Mouse (Mus musculus) adrenal gland, postnatal 14 days (tissue): ENCODE results near the gene Nav2. TPM values are rescaled to one million over a fixed set of nuclear protein-coding genes. Genes with fewer than 3 reads are reported as not detected.

Source experiments
- DNase-seq: peaks from one replicate; pipeline ENCODE4 v3.0.0; 2021; ENCODE audit warnings: mixed read lengths
- total RNA-seq: library from RNA; stranded (reverse); gene quantifications from 2 replicates; pipeline ENCODE4 v1.2.3, GENCODE M21; 2021

Gene Nav2
- total RNA-seq, 1 experiment from 2014 or later, result 14.2 TPM

DNA sequence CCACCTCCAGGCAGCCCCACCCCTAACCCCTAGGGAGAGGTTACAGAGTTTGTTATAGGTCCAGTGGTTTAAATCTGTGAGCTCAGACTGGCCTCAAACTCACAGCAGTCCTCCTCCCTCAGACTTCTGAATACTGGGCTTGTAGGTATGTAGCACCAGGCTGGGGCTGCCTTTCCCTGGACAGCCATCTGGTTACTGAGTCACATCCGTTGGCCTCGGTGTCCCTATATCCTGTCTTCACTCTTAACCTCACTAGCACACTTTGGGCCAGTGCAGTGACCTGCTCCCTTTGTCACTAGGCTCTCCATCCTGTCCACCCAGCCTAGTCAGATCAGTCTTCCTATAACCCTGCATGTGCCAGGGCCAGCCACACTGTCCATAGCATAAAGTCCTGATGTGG lies 19.8 kb upstream of the Nav2 start:
- no peak for DNase-seq

DNA sequence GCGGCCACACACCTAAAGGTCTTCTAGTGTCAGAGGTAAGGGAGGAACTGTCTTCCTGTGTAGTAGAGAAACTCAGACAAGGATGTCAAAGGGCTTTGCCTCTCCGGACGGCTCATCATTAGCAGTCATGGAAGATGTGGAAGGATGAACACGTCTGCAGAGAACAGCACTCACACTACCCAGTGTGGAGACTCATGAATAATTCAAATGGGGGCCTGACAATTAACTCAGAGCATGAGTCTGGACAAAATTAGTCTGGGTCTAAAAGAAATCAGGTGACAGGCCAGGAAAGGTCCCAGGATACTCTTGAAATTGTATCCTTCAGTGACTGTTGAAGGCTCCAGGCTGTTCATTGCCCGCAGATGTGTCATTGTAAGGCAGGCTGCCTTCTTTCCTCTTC lies 17.5 kb upstream of the Nav2 start:
- DNase-seq, result no peak

DNA sequence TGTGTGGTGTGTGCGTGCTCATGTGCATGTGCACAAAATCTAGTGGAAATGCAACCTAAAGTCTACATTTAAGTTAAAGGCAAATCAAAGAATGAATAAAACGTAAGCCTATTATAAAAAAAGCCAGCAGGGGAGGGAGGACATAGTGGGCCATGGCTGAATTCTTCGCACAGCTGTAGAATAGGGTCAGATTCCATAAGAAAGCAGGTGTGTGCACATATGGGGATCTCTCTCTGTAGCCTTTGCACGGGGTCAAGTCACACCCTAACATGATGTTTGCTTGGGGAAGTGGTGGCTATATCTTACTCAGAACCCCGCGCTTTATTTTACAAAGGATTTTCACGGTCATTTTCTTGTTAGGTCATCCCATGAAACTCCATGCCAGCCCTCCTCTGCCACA lies 15.4 kb upstream of the Nav2 start:
- no peak for DNase-seq

DNA sequence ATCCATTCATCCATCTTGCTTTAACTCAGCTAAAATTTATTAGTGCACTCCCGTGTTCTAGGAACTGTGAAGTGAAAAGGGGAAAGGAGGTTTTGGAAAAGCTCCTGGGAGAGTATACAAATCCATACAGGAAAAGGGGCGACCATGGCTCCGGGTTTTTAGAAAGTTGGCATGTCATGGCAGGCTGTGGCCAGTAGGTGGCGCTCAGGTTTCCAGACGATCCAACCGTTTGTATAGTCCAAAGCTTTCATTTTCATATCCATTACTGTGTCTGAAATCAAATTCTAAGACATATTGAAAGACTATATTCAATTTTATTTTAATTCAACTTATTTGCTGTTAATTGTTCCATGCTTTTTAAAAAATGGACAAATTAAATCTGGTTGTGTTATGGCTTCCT lies 14.4 kb upstream of the Nav2 start:
- peak; percentile 74 for DNase-seq

DNA sequence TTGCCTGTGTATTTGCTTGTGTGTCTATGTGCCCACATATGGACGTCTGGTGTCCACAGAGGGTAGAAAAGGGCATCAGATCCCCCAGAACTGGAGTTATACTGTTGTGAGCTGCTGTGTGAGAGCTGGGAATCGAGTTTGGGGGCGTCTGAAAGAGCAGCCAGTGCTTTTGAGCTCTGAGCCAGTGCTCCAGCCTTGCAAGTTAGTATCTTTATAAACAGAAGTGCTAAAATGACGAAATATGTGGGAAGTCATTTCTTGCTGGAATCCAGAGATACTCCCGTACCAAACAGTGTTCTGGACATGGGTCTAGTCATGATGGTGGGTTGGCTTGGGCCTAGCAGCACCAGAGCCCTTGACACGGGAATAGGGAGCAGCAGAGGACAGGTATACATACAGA lies 13.8 kb upstream of the Nav2 start:
- no peak for DNase-seq

DNA sequence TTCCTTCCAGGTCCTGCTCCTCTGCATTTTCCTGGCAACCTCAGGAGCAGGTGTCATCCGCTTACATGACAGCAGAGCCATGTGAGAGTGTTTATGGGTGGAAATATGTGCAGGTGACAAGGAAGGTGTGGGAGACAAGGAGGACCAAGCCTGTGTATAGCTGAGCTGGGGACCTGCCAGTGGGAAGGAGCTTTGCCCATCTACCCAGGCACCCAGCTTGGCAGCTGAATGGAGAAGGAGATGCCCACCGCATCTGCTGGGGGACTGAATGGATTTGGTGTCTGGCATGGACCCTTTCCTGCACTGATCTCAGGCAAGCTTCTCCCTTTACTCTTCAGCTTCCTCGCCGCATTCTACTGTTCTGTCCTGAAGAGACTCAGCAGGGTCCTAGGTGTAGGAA lies 13.0 kb upstream of the Nav2 start:
- DNase-seq, result no peak

DNA sequence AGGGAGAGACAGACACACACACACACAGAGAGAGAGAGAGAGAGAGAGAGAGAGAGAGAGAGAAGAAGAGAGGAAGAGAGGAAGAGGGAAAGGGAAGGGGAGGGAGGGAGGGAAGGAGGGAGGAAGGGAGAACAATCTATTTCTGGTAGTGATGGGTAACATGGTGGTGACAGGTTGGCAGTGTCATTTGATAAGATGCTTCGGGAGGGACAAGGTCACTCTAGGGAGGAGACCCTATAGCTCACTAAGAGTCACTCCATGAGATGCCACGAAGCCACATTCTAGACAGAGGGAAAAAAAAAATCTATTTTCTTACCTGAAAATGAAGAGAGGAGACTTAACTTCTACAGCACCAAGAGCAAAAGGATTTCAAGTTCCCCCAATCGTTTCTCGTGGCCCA lies 12.5 kb upstream of the Nav2 start:
- DNase-seq, result no peak

DNA sequence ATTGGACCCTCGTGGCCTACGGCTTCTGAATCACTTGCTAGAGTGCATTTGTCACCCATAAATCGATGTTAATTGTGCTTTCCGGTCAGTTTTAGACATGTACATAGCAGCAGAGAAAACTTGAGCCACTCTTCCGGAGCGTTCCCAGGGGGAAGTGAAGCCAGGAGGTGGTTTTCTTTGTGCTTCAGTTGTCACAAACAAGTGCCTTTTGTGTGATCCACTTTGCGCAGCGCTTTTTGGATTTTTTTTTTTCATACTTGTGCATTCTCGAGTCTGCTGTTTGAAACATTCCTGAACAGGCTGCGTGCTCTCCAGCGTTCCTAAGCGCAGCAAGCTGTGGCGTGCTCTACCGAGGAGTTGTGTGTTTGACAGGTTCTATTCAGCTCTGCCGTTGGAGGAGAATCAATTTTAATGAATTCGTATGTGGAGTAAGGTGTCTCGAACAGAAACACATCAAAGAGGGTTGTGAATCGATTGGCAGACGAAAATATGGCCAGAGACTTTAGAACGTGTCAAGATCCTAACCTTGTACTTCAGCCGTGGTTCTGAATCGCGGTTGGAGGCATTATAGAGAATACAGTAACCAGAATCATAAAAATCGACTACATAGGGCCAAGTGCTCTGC lies 10.9 kb upstream of the Nav2 start:
- no peak for DNase-seq

DNA sequence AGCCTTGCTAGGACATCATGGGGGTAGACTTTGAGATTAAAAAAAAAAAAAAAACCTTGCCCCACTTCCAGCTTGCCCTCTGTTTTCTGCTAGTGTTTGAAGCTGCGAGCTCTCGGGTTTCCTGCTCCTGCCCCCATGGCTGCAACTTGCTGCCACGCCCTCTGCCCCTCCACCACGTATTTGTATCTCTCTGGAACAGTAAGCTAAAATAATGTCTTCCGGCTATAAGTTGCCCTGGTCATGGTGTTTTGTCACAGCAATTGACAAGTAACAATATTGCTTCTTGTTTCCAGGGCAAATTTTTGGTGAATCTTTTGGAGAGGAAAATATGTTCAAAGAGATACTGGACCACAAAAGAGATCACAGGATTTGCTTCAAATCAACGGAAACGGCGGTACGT lies 10.1 kb upstream of the Nav2 start:
- DNase-seq, result no peak

DNA sequence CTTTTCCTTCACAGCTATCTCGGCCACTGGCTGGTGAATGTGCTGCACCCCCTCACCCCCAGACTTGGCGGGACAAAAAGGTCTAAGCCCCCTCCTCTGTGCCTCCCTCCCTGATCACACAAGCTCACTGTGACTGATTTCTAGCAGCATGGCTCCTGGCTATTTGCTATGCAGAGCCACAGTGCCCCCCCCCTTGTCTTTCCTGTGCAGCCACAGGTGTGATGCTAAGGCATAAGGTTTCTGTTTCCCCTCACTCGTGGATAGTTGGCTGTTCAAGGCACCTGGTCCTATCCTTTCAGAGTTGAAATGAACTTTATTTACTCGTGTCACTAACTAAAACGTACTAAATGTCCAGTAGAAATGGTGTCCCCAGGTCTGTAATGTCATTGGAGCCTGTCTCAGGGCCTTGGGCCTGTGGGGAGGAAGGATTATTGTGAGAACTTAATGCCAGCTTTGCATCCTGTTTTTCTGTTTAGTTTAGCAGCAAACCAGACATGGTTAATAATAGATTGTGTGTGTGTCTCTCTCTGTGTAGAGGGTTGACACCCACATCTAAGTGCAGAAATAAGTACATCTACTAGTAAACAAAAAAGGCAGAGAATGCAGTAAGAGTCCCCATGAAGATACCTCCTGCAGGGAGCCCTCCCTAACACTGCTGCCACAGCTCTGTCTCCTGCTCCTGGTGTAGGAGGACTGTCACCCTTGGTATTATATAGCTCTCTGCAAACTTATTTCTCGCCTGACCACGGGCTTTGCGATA lies 7.9 kb upstream of the Nav2 start:
- DNase-seq, result no peak

DNA sequence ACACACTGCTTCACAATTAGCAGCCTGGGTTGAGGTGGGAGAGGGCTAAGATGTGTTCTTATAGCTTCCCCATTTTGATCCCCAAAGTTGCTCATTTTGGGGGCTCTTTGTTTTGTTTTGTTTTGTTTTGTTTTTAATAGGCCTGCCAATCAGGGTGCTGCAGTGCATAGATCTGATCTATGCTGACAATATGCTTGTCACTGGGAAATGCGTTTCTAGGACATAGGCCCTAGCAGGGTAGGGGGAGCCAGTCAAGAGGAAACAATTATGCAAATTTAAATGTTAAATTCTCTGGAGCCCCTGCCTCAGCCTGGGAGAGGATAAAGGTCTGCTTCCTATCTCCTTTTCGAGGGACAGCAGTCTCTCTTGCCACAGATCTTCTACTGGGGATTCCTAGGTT lies 6.1 kb upstream of the Nav2 start:
- DNase-seq, result no peak

DNA sequence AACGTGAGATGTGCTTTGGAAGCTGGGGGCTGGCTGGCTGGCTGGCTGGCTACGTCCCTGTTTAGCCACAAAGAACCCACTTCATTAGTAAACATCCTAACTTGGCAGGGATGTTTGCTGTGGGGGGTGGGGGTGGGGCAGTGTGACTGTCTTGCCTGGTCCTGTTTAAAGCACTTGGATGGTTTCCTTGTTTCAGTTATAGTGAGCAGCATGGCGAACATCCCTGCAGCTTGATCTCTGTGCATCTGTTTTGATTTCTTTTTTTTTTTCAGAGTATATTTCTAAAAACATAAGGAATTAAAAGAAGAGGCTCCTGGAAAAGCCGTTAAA lies 791 bp downstream of the Nav2 start:
- no peak for DNase-seq

DNA sequence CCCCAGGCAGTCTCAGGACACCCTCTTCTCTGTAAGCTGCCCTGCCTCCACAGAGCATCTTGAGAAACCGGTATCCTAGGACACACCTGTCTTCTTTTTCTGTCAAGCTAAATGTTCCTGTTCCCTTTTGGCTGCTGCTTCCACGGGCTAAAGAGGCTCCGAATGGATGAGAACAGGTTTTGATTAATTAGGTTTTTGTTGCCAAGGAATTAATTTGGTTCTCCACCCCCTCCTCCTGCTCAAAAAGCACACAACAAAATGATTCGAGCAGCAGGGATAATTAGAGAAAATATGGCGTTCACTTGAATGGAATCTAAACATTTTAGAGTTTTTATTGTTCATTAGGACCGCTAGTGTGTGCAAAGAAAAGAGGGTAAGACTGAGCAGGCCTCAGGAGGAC lies 1.8 kb downstream of the Nav2 start:
- no peak for DNase-seq

DNA sequence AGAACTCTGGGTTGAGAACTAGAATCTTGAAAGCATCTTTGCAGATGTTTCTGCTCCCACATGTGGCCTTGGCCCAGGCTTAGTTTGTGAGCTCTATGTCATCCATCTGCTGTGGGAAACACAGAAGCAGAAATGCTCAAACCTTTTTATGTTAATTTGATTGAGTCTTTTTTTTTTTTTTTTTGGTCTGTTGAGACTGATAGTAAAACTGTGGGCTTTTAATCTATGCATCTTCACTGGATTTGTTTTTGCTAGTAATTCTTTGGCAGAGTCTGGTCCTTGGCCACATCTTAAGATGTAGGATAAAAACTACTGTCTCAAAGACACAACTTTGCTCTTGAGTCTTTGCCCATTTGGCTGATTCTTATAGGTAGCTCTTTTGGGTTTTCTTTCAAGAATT lies 2.6 kb downstream of the Nav2 start:
- no peak for DNase-seq

DNA sequence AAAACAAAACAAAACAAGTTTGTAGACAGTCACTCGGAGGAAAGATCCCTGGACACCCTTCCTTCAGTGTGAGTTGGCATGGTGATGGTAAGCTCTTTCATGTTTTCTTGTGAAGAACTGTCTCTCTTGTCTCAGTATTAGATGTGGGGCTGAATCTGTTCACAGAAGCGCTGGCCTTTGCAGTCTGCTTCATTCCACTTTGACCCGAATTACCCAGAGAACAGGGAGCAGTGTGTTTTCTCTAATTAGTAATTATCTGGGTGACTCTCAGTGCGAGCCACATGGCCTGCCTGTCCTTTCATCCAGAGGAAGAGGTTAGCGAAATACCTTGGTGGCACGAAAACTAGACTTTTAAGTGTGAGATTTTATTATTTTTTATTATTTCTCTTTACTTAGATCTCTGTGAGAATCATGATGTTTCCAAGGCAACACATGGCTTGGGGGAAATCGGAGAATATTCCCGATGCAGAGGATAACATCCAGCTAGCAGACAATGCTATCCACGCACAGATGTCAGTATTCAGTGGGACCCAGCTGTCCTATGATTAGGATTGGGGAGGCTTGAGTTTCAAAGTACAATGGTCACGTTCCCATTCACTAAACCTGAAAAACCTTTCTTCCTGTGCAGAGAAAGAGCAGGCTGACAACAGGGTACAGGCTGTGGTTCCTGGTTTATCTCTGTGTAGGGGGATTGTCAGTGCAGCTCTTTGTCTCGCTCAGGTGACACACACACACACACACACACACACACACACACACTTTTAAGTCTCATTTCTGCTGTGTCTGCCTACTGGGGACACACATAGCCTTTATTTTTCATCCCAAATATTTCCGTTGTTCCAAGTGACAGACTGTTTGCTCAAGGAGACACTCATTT lies 6.4 kb downstream of the Nav2 start:
- DNase-seq, result no peak

DNA sequence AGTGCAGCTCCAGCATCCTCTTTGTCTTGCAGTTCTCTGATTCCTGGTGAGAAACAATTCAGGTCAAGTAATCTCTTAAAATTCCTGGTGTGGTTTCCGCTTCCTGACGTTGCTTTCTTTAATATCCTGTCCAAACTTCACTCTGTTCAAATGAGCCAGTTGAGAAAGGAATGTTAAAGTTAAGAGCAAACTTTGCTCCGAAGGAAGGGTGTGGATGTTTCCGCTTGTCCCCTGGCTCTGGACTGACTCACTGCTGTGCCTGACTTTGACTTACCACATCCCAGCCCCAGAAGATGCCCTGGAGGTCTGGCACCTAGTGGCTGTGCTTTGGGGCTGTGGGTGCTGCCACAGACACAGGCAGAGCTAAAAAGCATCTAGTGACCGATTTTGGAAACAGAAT lies 8.9 kb downstream of the Nav2 start:
- no peak for DNase-seq

DNA sequence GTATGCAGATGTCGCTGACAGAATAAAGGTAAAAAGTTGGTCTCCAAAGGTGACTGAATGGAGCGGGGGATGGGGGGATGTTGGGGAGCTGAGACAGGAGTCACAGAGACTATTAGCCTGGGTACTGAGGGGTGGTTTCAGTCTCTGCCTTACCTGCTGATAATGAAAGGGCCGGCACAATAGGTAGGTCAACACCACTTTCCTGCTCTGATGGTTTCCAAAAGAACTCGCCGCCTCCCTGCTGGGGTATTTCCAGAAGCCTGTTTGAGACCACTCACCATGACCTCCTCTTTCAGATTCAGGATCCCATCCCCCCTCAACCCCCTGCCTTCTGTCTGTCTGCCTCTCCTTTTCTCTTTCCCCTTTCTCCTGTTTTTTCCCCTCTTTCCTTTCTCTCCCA lies 9.5 kb downstream of the Nav2 start:
- DNase-seq, result no peak

DNA sequence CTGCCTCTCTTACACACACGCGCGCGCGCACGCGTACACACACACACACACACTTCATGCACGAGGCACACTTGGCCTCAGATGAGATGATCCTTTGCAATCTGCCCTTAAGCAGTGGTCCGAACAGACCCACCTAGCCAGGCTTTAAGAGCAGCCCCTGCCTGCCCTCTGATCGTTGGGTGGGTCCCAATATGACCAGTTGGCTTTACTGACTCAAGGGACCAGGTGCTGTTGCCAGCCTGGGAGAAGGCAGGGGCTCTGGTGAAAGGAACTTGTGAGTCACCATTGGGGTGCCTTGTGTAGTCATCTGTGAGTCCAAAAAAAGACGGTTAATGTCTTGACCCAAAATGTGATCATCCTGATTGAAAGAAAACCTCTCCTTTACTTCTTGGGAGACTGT lies 9.9 kb downstream of the Nav2 start:
- no peak for DNase-seq

DNA sequence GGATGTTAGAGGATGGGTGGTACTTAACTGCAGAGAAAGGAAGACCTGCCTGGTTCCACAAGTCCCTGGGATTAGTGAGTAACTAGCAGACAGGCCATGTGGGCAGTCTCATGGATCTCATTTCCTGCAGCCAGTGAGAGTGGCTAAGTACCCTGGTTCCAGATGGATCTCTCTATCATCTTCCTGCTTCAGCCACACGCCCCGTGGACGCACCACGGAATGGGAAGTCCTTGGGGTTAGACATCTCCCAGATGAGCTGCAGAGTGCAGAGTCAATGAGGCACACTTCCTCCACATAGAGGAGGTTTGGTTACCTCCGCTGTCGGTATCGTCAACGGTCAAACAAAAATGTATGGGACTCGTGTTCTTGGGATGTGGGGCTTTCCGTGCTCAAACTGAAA lies 15.1 kb downstream of the Nav2 start:
- no peak for DNase-seq

DNA sequence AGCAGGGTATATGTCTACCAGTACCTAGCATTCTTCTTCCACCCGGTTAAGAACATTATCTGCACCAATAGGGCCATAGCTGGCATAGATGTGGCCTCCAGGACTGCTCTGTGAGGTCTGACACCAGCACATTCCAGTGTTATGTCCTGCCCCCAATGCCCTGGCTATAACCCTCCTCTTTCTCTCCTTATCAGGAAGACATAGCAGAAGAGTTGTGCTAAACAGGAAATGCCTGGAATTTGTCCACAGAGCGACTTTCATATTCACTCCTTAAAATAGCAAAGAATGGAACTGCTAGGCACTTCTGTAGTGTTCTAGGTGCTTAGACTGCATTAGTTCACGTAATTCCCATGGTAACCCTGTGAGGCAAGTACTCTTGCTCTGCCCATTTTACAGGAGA lies 16.7 kb downstream of the Nav2 start:
- no peak for DNase-seq

DNA sequence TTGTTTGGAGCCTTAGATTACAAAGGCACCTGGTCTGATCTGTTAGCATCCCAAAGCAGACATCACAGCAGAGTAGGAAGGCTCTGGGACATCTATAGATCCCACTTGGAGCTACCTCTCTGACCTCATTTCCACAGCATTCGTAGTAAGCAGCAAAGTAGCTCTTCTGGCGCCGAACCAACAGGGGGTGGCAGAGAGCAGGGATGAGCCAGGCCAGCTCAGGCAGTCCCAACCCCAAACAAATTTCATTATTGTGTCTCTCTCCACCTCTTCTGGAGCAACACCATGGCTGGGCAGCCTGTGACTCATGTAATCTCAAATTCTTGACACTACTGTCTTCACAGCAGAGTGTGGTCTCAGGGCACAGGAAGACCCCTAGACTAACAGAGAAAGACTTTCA lies 19.8 kb downstream of the Nav2 start:
- DNase-seq, result peak; percentile 84

DNA sequence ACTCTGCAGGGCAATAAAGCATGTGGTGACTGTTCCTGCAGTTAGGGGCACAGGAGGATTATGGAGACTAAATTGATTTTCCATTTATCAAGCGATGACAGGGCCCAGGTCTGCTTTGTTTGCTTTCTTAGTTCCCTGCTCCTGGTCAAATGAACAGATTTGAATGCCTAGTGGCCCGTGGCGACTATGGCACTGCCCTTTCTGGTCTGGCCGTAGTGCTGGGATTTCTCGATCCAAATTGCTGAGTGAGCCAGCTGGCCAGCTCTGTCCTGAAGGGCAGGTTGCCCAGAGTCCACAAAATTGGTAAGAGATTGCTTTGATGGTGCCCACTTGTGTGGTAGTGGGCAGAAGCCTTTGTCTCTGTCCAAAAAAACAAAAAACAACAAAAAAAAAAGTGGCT lies 21.9 kb downstream of the Nav2 start:
- peak; percentile 52 for DNase-seq

DNA sequence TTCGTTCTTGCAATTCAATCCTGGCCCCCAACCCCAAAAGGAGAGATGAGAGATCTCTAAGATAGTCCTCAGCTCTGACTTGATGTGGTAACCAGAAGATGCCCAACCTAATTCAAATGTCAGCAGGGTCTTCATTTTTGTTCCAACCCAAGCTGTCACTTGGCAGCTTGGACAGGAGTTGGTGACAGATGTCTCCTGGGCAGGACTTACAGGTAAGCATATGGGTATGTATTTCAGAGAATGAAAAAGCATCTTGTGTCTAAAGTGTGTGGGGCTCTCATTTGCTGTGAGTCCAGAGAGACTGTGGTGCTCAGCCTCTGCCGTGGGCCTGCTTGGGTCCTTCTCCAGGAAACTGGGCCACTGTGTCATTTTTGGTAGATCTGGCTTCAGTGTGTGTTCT lies 23.6 kb downstream of the Nav2 start:
- DNase-seq, result no peak

DNA sequence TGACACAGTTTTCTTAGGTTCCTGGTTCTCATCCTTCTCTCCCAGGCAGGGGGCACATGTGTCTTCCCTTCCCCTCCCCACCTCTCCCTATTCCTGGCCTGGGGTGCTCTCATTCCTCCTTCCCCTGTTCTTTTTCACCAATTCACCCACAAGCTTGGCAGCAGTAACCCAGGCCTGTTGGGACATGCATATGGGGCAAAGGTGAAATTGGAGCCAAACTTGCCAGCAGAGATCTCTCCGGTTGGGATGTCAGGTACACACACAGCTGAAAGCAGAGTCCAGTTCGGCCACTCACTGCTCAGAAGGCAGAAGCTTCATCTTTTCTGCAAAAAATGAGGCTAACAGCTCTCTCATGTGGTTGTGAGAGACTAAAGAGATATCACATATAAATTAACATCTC lies 26.3 kb downstream of the Nav2 start:
- DNase-seq, result peak; percentile 46
